Comparison of ENCODE assay signal across 10 mouse cellular contexts in the genomic region with DNA sequence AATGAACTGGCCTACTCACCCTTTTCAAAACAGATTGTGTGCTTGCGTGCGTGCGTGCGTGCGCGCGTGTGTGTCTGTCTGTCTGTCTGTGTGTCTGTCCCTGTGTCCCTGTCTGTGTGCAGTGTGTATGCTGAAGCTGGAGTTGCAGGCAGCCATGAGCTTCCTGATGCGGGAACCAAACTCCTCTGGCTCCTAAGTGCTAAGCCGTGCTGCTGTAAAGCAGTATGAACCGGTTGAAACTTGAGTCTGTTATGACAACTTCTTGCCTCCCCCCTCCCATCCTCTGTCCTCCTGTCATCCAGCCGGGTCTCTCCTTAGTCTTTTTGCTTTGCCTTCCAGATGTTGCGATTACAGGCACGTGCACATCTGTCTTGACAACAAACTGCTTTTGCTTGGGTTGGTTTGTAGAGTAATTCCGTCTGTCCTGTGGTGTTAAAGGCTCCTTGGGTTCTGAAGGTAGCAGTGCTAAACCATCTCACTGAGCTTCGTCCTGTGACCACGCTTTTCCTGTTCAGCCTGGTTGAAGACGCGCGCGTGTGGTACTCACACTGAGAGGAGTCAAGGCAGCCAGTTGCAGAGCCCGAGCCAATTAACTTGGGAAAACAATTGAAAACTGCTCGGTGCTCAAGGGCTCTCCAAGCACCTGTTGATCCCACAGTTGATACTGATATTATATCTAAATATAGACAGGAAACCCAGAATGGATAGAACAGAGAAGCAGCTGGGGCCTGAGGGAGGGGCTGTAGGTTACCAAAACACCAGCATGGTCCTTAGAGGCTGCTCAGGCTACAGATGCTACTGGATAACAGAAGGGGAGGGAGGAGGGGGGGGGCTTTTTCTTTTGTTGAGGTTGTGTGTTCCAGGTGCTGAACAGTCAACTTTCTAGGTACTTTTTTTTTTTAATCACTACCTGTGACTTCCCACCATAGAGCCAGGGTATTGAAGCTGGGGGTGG. TPM values are rescaled to one million over a fixed set of nuclear protein-coding genes. Genes with fewer than 3 reads are reported as not detected.
DNase-seq lines count a peak whose midpoint lies in the region; ATAC-seq and TF ChIP-seq lines count a peak whose summit lies in the region.
"Had no signal": no experiment of that assay in that cellular context is flagged by ENCODE, and none has a peak within 500 bp of the region (broad histone marks: within the 10 kb centered on the region; RNA-seq: fewer than 3 reads in every experiment).

No protein-coding gene starts in this region.

- no peak overlapping the region for H3K27ac ChIP-seq in heart, embryonic 14.5 days (replicated peaks in 1 of 2; ENCODE audit: control insufficient read depth in 1 of 2, insufficient read depth in 1 of 2, low read depth in 2 of 2, low read length in 2 of 2)
- no peak overlapping the region; the same call in 1 of the 2 replicates for H3K27ac ChIP-seq in stomach, embryonic 16.5 days (ENCODE audit: low read length)
- H3K27ac ChIP-seq in stomach, postnatal 0 days (replicated peaks) = no peak overlapping the region
- H3K27ac ChIP-seq in limb, embryonic 14.5 days (replicated peaks; ENCODE audit: low read depth, low read length) = no peak overlapping the region

- TF ChIP-seq POLR2A in limb, embryonic 14.5 days (IDR thresholded peaks at IDR 0.05; ENCODE audit: borderline replicate concordance, extremely low read depth, insufficient read depth, insufficient read length) = no peak

- TF ChIP-seq EP300 in stomach, postnatal 0 days (optimal IDR thresholded peaks at IDR 0.05) = no peak

- no peak for DNase-seq in heart, adult 9 months (ENCODE audit: low spot score in 2 of 2)
- DNase-seq in stomach, postnatal 0 days (ENCODE audit: low spot score) = no peak
- DNase-seq in limb, embryonic 14.5 days (ENCODE audit: low spot score) = peak; percentile 28
- no peak for DNase-seq in cerebellum, adult 11-12 months
- no peak for DNase-seq in spleen, postnatal 10 days (ENCODE audit: low spot score in 2 of 2)
- no peak for DNase-seq in left cerebral cortex, postnatal 14 days (ENCODE audit: low spot score in 2 of 2)

- H3K9ac ChIP-seq in heart, embryonic 14.5 days (ENCODE audit: low read length) = peak overlapping the region; percentile 46; the same call in 1 of the 2 replicates
- H3K9ac ChIP-seq in stomach, embryonic 16.5 days (ENCODE audit: low read length) = peak overlapping the region; percentile 31; the same call in 1 of the 2 replicates
- no peak overlapping the region for H3K9ac ChIP-seq in stomach, postnatal 0 days (ENCODE audit: low read length)
- H3K9ac ChIP-seq in limb, embryonic 14.5 days (ENCODE audit: low read depth, low read length, severe bottlenecking) = 0 out of 2 replicates have a peak overlapping the region, but pooled peaks have one; percentile 21

- H3K9me3 ChIP-seq in heart, embryonic 14.5 days (ENCODE audit: control insufficient read depth, low read length) = no peaks in the 10 kb centered on the region
- no peaks in the 10 kb centered on the region for H3K9me3 ChIP-seq in stomach, embryonic 16.5 days (replicated peaks; ENCODE audit: control insufficient read depth, low read length)
- H3K9me3 ChIP-seq in stomach, postnatal 0 days (ENCODE audit: control insufficient read depth, low read length) = no peaks in the 10 kb centered on the region
- no peaks in the 10 kb centered on the region for H3K9me3 ChIP-seq in limb, embryonic 14.5 days (ENCODE audit: control insufficient read depth, low read length)

- intact Hi-C loops in left cerebral cortex, postnatal 14 days (cut with DNase I) = no loop called here

- H3K4me1 ChIP-seq in heart, embryonic 14.5 days (ENCODE audit: control insufficient read depth in 2 of 2, insufficient read depth in 2 of 2, low read length in 2 of 2) = peaks cover 9 to 29% of the 10 kb centered on the region in 2 experiments
- peaks cover 34% of the 10 kb centered on the region for H3K4me1 ChIP-seq in stomach, embryonic 16.5 days (ENCODE audit: control insufficient read depth, insufficient read depth, low read length)
- H3K4me1 ChIP-seq in stomach, postnatal 0 days (replicated peaks; ENCODE audit: control insufficient read depth, insufficient read depth) = no peaks in the 10 kb centered on the region; the same call in 1 of the 2 replicates
- H3K4me1 ChIP-seq in limb, embryonic 14.5 days (ENCODE audit: control insufficient read depth, insufficient read depth, low read length) = peaks cover 26% of the 10 kb centered on the region

- H3K4me3 ChIP-seq in heart, embryonic 14.5 days (ENCODE audit: control insufficient read depth in 1 of 2, insufficient read depth in 1 of 2, low read depth in 1 of 2, low read length in 2 of 2) = no peak overlapping the region
- no peak overlapping the region for H3K4me3 ChIP-seq in stomach, embryonic 16.5 days (replicated peaks; ENCODE audit: low read length)
- H3K4me3 ChIP-seq in stomach, postnatal 0 days (ENCODE audit: low read depth, low read length) = no peak overlapping the region
- H3K4me3 ChIP-seq in limb, embryonic 14.5 days (replicated peaks; ENCODE audit: low read length) = no peak overlapping the region

- peaks cover 14% of the 10 kb centered on the region for H3K36me3 ChIP-seq in heart, embryonic 14.5 days (ENCODE audit: control insufficient read depth, insufficient read depth, low read length)
- no peaks in the 10 kb centered on the region for H3K36me3 ChIP-seq in stomach, embryonic 16.5 days (ENCODE audit: control insufficient read depth, insufficient read depth, low read length)
- no peaks in the 10 kb centered on the region for H3K36me3 ChIP-seq in stomach, postnatal 0 days (ENCODE audit: control insufficient read depth, insufficient read depth, low read length)
- H3K36me3 ChIP-seq in limb, embryonic 14.5 days (ENCODE audit: control insufficient read depth, insufficient read depth, low read length) = peaks cover 4% of the 10 kb centered on the region; the same call in 1 of the 2 replicates

- 56% methylated on average over 22 of the region's 22 CpGs for WGBS in heart, embryonic 14.5 days
- WGBS in stomach, embryonic 16.5 days = 56% methylated on average over 22 of the region's 22 CpGs
- 55% methylated on average over 22 of the region's 22 CpGs for whole genome bisulfite sequencing in stomach, postnatal 0 days
- 56% methylated on average over 22 of the region's 22 CpGs for WGBS in limb, embryonic 14.5 days

- H3K4me2 ChIP-seq in heart, embryonic 14.5 days (ENCODE audit: low read length) = peak overlapping the region; percentile 16; the same call in 1 of the 2 replicates
- H3K4me2 ChIP-seq in stomach, embryonic 16.5 days (ENCODE audit: low read depth, low read length) = peak overlapping the region; percentile 1; the same call in 1 of the 2 replicates
- no peak overlapping the region for H3K4me2 ChIP-seq in stomach, postnatal 0 days (replicated peaks; ENCODE audit: low read depth)
- no peak overlapping the region; the same call in 1 of the 2 replicates for H3K4me2 ChIP-seq in limb, embryonic 14.5 days (replicated peaks; ENCODE audit: low read depth, low read length, severe bottlenecking)

- no peak for TF ChIP-seq CTCF in stomach, postnatal 0 days (IDR thresholded peaks at IDR 0.05; ENCODE audit: low read depth)

- no peaks in the 10 kb centered on the region for H3K27me3 ChIP-seq in heart, embryonic 14.5 days (ENCODE audit: control insufficient read depth, insufficient read depth, low read length)
- no peaks in the 10 kb centered on the region for H3K27me3 ChIP-seq in stomach, embryonic 16.5 days (ENCODE audit: control insufficient read depth, insufficient read depth, low read length)
- H3K27me3 ChIP-seq in stomach, postnatal 0 days (ENCODE audit: control insufficient read depth, insufficient read depth, low read length) = no peaks in the 10 kb centered on the region
- no peaks in the 10 kb centered on the region for H3K27me3 ChIP-seq in limb, embryonic 14.5 days (ENCODE audit: control insufficient read depth, insufficient read depth, low read length)

- no peak for ATAC-seq in heart, embryonic 14.5 days (ENCODE audit: insufficient number of reproducible peaks, insufficient read depth, low FRiP score, low read depth)
- no peak for ATAC-seq in stomach, embryonic 16.5 days (ENCODE audit: insufficient read depth, low FRiP score)
- ATAC-seq in stomach, postnatal 0 days (ENCODE audit: low FRiP score, low TSS enrichment) = no peak
- peak; percentile 42; the same call in 1 of the 2 replicates for ATAC-seq in limb, embryonic 14.5 days (ENCODE audit: low FRiP score, low read depth)

RNA-seq across cellular contexts. Expression of a gene that starts 4.5 kb away (rescaled TPM):
- polyA plus RNA-seq in heart, embryonic 14.5 days (2014; fragmentation: Nextera tagmentation; extraction: Ambion mirVana) = 34.8 and 35.9 TPM in 2 replicates
- polyA plus RNA-seq in stomach, embryonic 16.5 days (2015; fragmentation: Nextera tagmentation; extraction: Ambion mirVana) = 18.3 and 20.2 TPM in 2 replicates
- 13.7 and 13.9 TPM in 2 replicates for polyA plus RNA-seq in stomach, postnatal 0 days (2015; fragmentation: Nextera tagmentation; extraction: Ambion mirVana)
- 47.1 and 48.4 TPM in 2 replicates for polyA plus RNA-seq in limb, embryonic 14.5 days (2012; rRNA removed)
- polyA plus RNA-seq in limb, embryonic 14.5 days (2014; fragmentation: Nextera tagmentation; extraction: Ambion mirVana) = 39.7 and 41.7 TPM in 2 replicates
- 10 to 100 TPM; 36.7 to 37.2 TPM for total RNA-seq in left cerebral cortex, postnatal 14 days (2021)
- total RNA-seq: hematopoietic stem cell, adult 5-6 weeks had no signal

RNA-seq across cellular contexts. Expression of a gene that starts 37.3 kb away (rescaled TPM):
- 0.93 and 1.3 TPM in 2 replicates for polyA plus RNA-seq in heart, embryonic 14.5 days (2014; fragmentation: Nextera tagmentation; extraction: Ambion mirVana)
- 14.1 TPM in 2 replicates for polyA plus RNA-seq in stomach, embryonic 16.5 days (2015; fragmentation: Nextera tagmentation; extraction: Ambion mirVana)
- 13.5 and 14.4 TPM in 2 replicates for polyA plus RNA-seq in stomach, postnatal 0 days (2015; fragmentation: Nextera tagmentation; extraction: Ambion mirVana)
- polyA plus RNA-seq in limb, embryonic 14.5 days (2012; rRNA removed) = 0.87 and 1.7 TPM in 2 replicates
- polyA plus RNA-seq in limb, embryonic 14.5 days (2014; fragmentation: Nextera tagmentation; extraction: Ambion mirVana) = 0.11 and 0.37 TPM in 2 replicates
- total RNA-seq in left cerebral cortex, postnatal 14 days (2021) = not detected
- total RNA-seq: hematopoietic stem cell, adult 5-6 weeks had no signal

RNA-seq across cellular contexts. Expression of a gene that starts 42.6 kb away (rescaled TPM):
- polyA plus RNA-seq in heart, embryonic 14.5 days (2014; fragmentation: Nextera tagmentation; extraction: Ambion mirVana) = 0.27 and 0.41 TPM in 2 replicates
- not detected in 2 replicates for polyA plus RNA-seq in stomach, embryonic 16.5 days (2015; fragmentation: Nextera tagmentation; extraction: Ambion mirVana)
- polyA plus RNA-seq in stomach, postnatal 0 days (2015; fragmentation: Nextera tagmentation; extraction: Ambion mirVana) = not detected in 2 replicates
- polyA plus RNA-seq in limb, embryonic 14.5 days (2012; rRNA removed) = 0.13 TPM in 1 of 2 replicates, not detected in the other
- polyA plus RNA-seq in limb, embryonic 14.5 days (2014; fragmentation: Nextera tagmentation; extraction: Ambion mirVana) = not detected in 2 replicates
- total RNA-seq in left cerebral cortex, postnatal 14 days (2021) = not detected
- total RNA-seq: hematopoietic stem cell, adult 5-6 weeks had no signal
- polyA plus RNA-seq: cortical plate, adult 2 months had no signal

RNA-seq across cellular contexts. Expression of a gene that starts 55.9 kb away (rescaled TPM):
- polyA plus RNA-seq in heart, embryonic 14.5 days (2014; fragmentation: Nextera tagmentation; extraction: Ambion mirVana) = 14.8 and 16.5 TPM in 2 replicates
- polyA plus RNA-seq in stomach, embryonic 16.5 days (2015; fragmentation: Nextera tagmentation; extraction: Ambion mirVana) = 25.6 and 26.4 TPM in 2 replicates
- 5.1 and 7.1 TPM in 2 replicates for polyA plus RNA-seq in stomach, postnatal 0 days (2015; fragmentation: Nextera tagmentation; extraction: Ambion mirVana)
- polyA plus RNA-seq in limb, embryonic 14.5 days (2012; rRNA removed) = 41.5 and 51.3 TPM in 2 replicates
- 20.3 and 22.1 TPM in 2 replicates for polyA plus RNA-seq in limb, embryonic 14.5 days (2014; fragmentation: Nextera tagmentation; extraction: Ambion mirVana)
- 1 to 10 TPM; 1.0 to 1.1 TPM for total RNA-seq in left cerebral cortex, postnatal 14 days (2021)

Comparison
In these comparisons a context has a peak if more than half of its experiments do, and no peak if none do; other contexts are left out.
1. H3K4me2 ChIP-seq: peak in heart, embryonic 14.5 days (single experiment) and stomach, embryonic 16.5 days (single experiment); none in stomach, postnatal 0 days (single experiment) and limb, embryonic 14.5 days (single experiment).